Mouse (Mus musculus) E14TG2a.4 (cell line): Measurements from ENCODE around the gene Spats2.
A peak's percentile ranks its signal among the peaks of the same experiment; 100 is the strongest.
"Not testable (repeated sequence)": the region's sequence is repeated elsewhere in the genome, so short reads cannot be mapped to it uniquely, and the experiment has no call there.

Experiments
- H3K27me3 ChIP-seq: 2 replicates; pipeline ENCODE4 v1.6.1; 2014; ENCODE audit warnings: low read length, control low read depth; ENCODE audit not compliant: insufficient read depth
- H3K36me3 ChIP-seq: 2 replicates; pipeline ENCODE4 v1.6.1; 2014; ENCODE audit warnings: low read length, control low read depth; ENCODE audit not compliant: insufficient read depth
- H3K4me1 ChIP-seq: replicated peaks from 2 replicates; pipeline ENCODE4 v1.6.1; 2014; ENCODE audit warnings: low read depth, low read length, control low read depth
- H3K4me3 ChIP-seq: replicated peaks from 2 replicates; pipeline ENCODE4 v1.5.1; 2014; ENCODE audit warnings: mild to moderate bottlenecking, low read length
- H3K9me3 ChIP-seq: 2 replicates; pipeline ENCODE4 v1.6.1; 2014; ENCODE audit warnings: low read length, control low read depth
- CTCF ChIP-seq: conservative IDR thresholded peaks from 2 replicates; pipeline ENCODE4 v1.5.1; 2014; ENCODE audit warnings: low read length
- NANOG ChIP-seq: IDR thresholded peaks from 2 replicates; pipeline ENCODE4 v1.6.1; 2014; ENCODE audit warnings: borderline replicate concordance, low read length, mixed read lengths
- POU5F1 ChIP-seq: IDR thresholded peaks from 2 replicates; pipeline ENCODE4 v1.6.1; 2014; ENCODE audit warnings: low read length, borderline replicate concordance

Spats2 gene

GRCm38 (mm10) chr15:99234326-99235010 is 108.8 kb downstream of the Spats2 start:
- peaks cover 67% of the 10 kb centered on the region for H3K4me1 ChIP-seq
- peaks cover 31% of the 10 kb centered on the region for H3K27me3 ChIP-seq
- TF ChIP-seq POU5F1 (no peak), NANOG (no peak), CTCF (no peak)
- 0 out of 2 replicates have a peak, but pooled peaks cover 6% of the 10 kb centered on the region for H3K36me3 ChIP-seq
- H3K4me3 ChIP-seq = no peak overlapping the region
- H3K9me3 ChIP-seq = no peaks in the 10 kb centered on the region

GRCm38 (mm10) chr15:99238006-99238405 is 112.3 kb downstream of the Spats2 start:
- Histone ChIP-seq H3K27me3 (peaks cover 10% of the 10 kb centered on the region), H3K4me1 (peaks cover 61% of the 10 kb centered on the region), H3K9me3 (no peaks in the 10 kb centered on the region), H3K4me3 (peak overlapping the region; percentile 54), H3K36me3 (peaks cover 26% of the 10 kb centered on the region)
- TF ChIP-seq CTCF = no peak
- no peak for TF ChIP-seq POU5F1
- TF ChIP-seq NANOG = no peak

- Histone ChIP-seq H3K4me3 (no peak overlapping the region), H3K9me3 (no peaks in the 10 kb centered on the region), H3K4me1 (peaks cover 69% of the 10 kb centered on the region), H3K27me3 (no peaks in the 10 kb centered on the region), H3K36me3 (peaks cover 48% of the 10 kb centered on the region)
- TF ChIP-seq NANOG (no peak), POU5F1 (no peak), CTCF (peak; percentile 39)
Measured at GRCm38 (mm10) chr15:99240129-99240528, 114.4 kb downstream of the Spats2 start.

- Histone ChIP-seq H3K36me3 (peaks cover 59% of the 10 kb centered on the region), H3K27me3 (no peaks in the 10 kb centered on the region)
- no peak for TF ChIP-seq CTCF
Measured at GRCm38 (mm10) chr15:99241249-99241648, 115.5 kb downstream of the Spats2 start.

GRCm38 (mm10) chr15:99242045-99242444 is 116.3 kb downstream of the Spats2 start:
- TF ChIP-seq POU5F1 = no peak
- no peak for TF ChIP-seq CTCF
- TF ChIP-seq NANOG = no peak
- H3K4me3 ChIP-seq = no peak overlapping the region

More at GRCm38 (mm10) chr15:99241249-99241648, 115.5 kb downstream of the Spats2 start:
- Histone ChIP-seq H3K9me3 (no peaks in the 10 kb centered on the region), H3K4me1 (peaks cover 65% of the 10 kb centered on the region), H3K4me3 (no peak overlapping the region)

GRCm38 (mm10) chr15:99246736-99247135 is 121.0 kb downstream of the Spats2 start:
- not testable (repeated sequence) for H3K9me3 ChIP-seq, H3K4me3 ChIP-seq, H3K27me3 ChIP-seq
- H3K36me3 ChIP-seq = peaks cover 86% of the 10 kb centered on the region
- H3K4me1 ChIP-seq = peaks cover 70% of the 10 kb centered on the region

More at GRCm38 (mm10) chr15:99242045-99242444, 116.3 kb downstream of the Spats2 start:
- Histone ChIP-seq H3K9me3 (no peaks in the 10 kb centered on the region), H3K27me3 (no peaks in the 10 kb centered on the region), H3K4me1 (peaks cover 64% of the 10 kb centered on the region), H3K36me3 (peaks cover 67% of the 10 kb centered on the region)

- no peaks in the 10 kb centered on the region for H3K9me3 ChIP-seq
- H3K36me3 ChIP-seq = peaks cover 64% of the 10 kb centered on the region
- peaks cover 66% of the 10 kb centered on the region for H3K4me1 ChIP-seq
- TF ChIP-seq NANOG = no peak
- no peak for TF ChIP-seq CTCF
- no peak for TF ChIP-seq POU5F1
- no peaks in the 10 kb centered on the region for H3K27me3 ChIP-seq
- peak overlapping the region; percentile 58 for H3K4me3 ChIP-seq
Measured at GRCm38 (mm10) chr15:99248972-99249371, 123.3 kb downstream of the Spats2 start.

GRCm38 (mm10) chr15:99249938-99250337 is 124.2 kb downstream of the Spats2 start:
- no peak for TF ChIP-seq POU5F1
- TF ChIP-seq CTCF = no peak
- no peak for TF ChIP-seq NANOG

GRCm38 (mm10) chr15:99251111-99251510 is 125.4 kb downstream of the Spats2 start:
- H3K9me3 ChIP-seq, H3K27me3 ChIP-seq: not testable (repeated sequence)
- peaks cover 47% of the 10 kb centered on the region for H3K36me3 ChIP-seq
- peak overlapping the region; percentile 93 for H3K4me3 ChIP-seq
- H3K4me1 ChIP-seq = peaks cover 71% of the 10 kb centered on the region

More at GRCm38 (mm10) chr15:99249938-99250337, 124.2 kb downstream of the Spats2 start:
- Histone ChIP-seq H3K27me3 (no peaks in the 10 kb centered on the region), H3K4me1 (peaks cover 66% of the 10 kb centered on the region), H3K9me3 (no peaks in the 10 kb centered on the region), H3K4me3 (peak overlapping the region; percentile 58), H3K36me3 (peaks cover 54% of the 10 kb centered on the region)
